Mouse (Mus musculus) lung, adult 2 months (tissue): ENCODE measurements at regions not wholly inside any gene's neighbourhood (a gene's known extent, or its start where the extent isn't known, plus 50 kb on each side); places are given as distances from the start of the nearest gene placed in this dataset.

Experiments used
- CTCF ChIP-seq: fragments of 200-500 bp; IDR thresholded peaks from 2 replicates; pipeline ENCODE4 v1.5.1; 2011; ENCODE audit warnings: mild to moderate bottlenecking, low read length, control low read depth; ENCODE audit not compliant: insufficient read depth
- POLR2A ChIP-seq: fragments of 200-500 bp; IDR thresholded peaks from 2 replicates; pipeline ENCODE4 v1.6.1; 2011; ENCODE audit warnings: low read depth, mild to moderate bottlenecking, control low read depth, low read length, borderline replicate concordance; ENCODE audit errors: extremely low read depth

DNA sequence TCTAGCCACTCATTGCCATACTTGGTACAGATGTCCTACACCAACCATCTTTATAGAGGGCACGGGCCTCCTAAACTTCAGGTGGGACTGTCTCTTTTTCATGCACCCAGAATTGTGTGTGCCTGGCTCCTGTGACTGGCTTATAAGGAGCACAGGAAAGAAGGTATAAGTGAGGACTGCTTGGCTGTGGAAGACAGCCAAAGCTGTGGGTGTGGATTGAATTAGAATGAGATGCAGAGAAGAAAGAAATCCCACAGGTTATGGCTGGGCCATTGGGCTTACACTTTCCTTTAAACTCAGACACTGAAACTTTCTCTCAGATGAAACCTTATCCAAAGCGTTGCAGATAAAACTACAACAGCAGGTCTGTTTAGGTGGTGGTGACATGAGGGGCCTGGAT, 239.5 kb upstream of the Fam160b2 start:
- TF ChIP-seq CTCF = no peak
- TF ChIP-seq POLR2A = no peak
